ENCODE assay signal across 8 mouse cellular contexts in genomic region chr7:129774261-129774861, GRCm38 (mm10).
DNase-seq lines count a peak whose midpoint lies in the region; ATAC-seq lines count a peak whose summit lies in the region.

No protein-coding gene starts in this region.

- intact Hi-C loops in left cerebral cortex, postnatal 4 days (cut with DNase I), result no loop called here
- intact Hi-C loops in left cerebral cortex, postnatal 14 days (cut with DNase I), result no loop called here

- H3K27ac ChIP-seq in hindbrain, embryonic 15.5 days (replicated peaks), result no peak overlapping the region

- H3K4me1 ChIP-seq in hindbrain, embryonic 15.5 days (replicated peaks), result peaks cover 46% of the 10 kb centered on the region

- H3K4me2 ChIP-seq in hindbrain, embryonic 15.5 days, result peak overlapping the region; percentile 26

- no peaks in the 10 kb centered on the region for H3K9me3 ChIP-seq in hindbrain, embryonic 15.5 days

- H3K9ac ChIP-seq in hindbrain, embryonic 15.5 days, result no peak overlapping the region

- peak; percentile 88 for DNase-seq in left cerebral cortex, postnatal 4 days
- no peak for DNase-seq in left cerebral cortex, postnatal 14 days (ENCODE audit: low spot score in 2 of 2)
- DNase-seq in cerebellum, adult 9-10 months, result peak; percentile 86
- DNase-seq in naive thymus-derived CD4-positive, alpha-beta T cell, adult 2 months (ENCODE audit: low read depth), result peak; percentile 76
- no peak for DNase-seq in urinary bladder, adult 18-20 months (ENCODE audit: low spot score in 2 of 2)
- no peak for DNase-seq in left cerebral cortex, adult 18-20 months (ENCODE audit: low spot score in 2 of 2)
- no peak for DNase-seq in gastrocnemius, adult 18-20 months (ENCODE audit: low spot score)

- peaks cover 23% of the 10 kb centered on the region for H3K27me3 ChIP-seq in hindbrain, embryonic 15.5 days

- peak; percentile 36 for ATAC-seq in hindbrain, embryonic 15.5 days (ENCODE audit: low FRiP score, low read depth)

- WGBS in hindbrain, embryonic 15.5 days, result 4% methylated on average over 17 of the region's 17 CpGs

- no peaks in the 10 kb centered on the region for H3K36me3 ChIP-seq in hindbrain, embryonic 15.5 days

- H3K4me3 ChIP-seq in hindbrain, embryonic 15.5 days, result no peak overlapping the region

Comparison
In these comparisons a context has a peak if more than half of its experiments do, and no peak if none do; other contexts are left out.
1. DNase-seq: peak in left cerebral cortex, postnatal 4 days (single experiment), cerebellum, adult 9-10 months (single experiment) and naive thymus-derived CD4-positive, alpha-beta T cell, adult 2 months (single experiment); none in left cerebral cortex, postnatal 14 days (0 of 2), urinary bladder, adult 18-20 months (0 of 2), left cerebral cortex, adult 18-20 months (0 of 2) and gastrocnemius, adult 18-20 months (single experiment).